Comparison of ENCODE assay signal across 9 mouse cellular contexts in genomic region chr4:109550338-109551150, GRCm38 (mm10). TPM values are rescaled to one million over a fixed set of nuclear protein-coding genes. Genes with fewer than 3 reads are reported as not detected.
DNase-seq lines count a peak whose midpoint lies in the region; ATAC-seq lines count a peak whose summit lies in the region.
"Had no signal": no experiment of that assay in that cellular context is flagged by ENCODE, and none has a peak within 500 bp of the region (broad histone marks: within the 10 kb centered on the region; RNA-seq: fewer than 3 reads in every experiment).

No protein-coding gene starts in this region.

- peak overlapping the region; percentile 31 for H3K4me3 ChIP-seq in heart, embryonic 13.5 days

- H3K27me3 ChIP-seq in heart, embryonic 13.5 days (replicated peaks): no peaks in the 10 kb centered on the region

- H3K27ac ChIP-seq in heart, embryonic 13.5 days (replicated peaks): 0 out of 2 replicates have a peak overlapping the region, but pooled peaks have one; percentile 28

- no peaks in the 10 kb centered on the region for H3K4me1 ChIP-seq in heart, embryonic 13.5 days

- DNase-seq in right cerebral cortex, adult 2 months (ENCODE audit: low spot score in 2 of 2): peak; percentile 3 to 6
- DNase-seq in right cerebral cortex, postnatal 14 days: no peak
- peak; percentile 3 for DNase-seq in layer of hippocampus, adult 11-12 months (ENCODE audit: low spot score)
- no peak for DNase-seq in spleen, postnatal 14 days (ENCODE audit: low spot score in 2 of 2)
- DNase-seq in frontal cortex, postnatal 10 days (ENCODE audit: low spot score in 2 of 2): no peak
- no peak for DNase-seq in embryo, embryonic 9.5 days (ENCODE audit: extremely low spot score)

- WGBS in heart, embryonic 13.5 days: 19% methylated on average over 11 of the region's 11 CpGs

- H3K9me3 ChIP-seq in heart, embryonic 13.5 days: no peaks in the 10 kb centered on the region

- peak overlapping the region; percentile 56 for H3K9ac ChIP-seq in heart, embryonic 13.5 days

- no peaks in the 10 kb centered on the region for H3K36me3 ChIP-seq in heart, embryonic 13.5 days

- H3K4me2 ChIP-seq in heart, embryonic 13.5 days: peak overlapping the region; percentile 58

- no peak for ATAC-seq in heart, embryonic 13.5 days (ENCODE audit: extremely low read depth, insufficient number of reproducible peaks, low FRiP score, low TSS enrichment)
- ATAC-seq in megakaryocyte progenitor cell, adult 5-6 weeks (replicated peaks; ENCODE audit: poor library complexity): peak; percentile 60

RNA-seq across cellular contexts. Expression of gene 4930522H14Rik, which starts 19.4 kb away (rescaled TPM):
- polyA plus RNA-seq in heart, embryonic 13.5 days (2015; fragmentation: Nextera tagmentation; extraction: Ambion mirVana): not detected in 2 replicates
- not detected in 2 replicates for total RNA-seq in megakaryocyte progenitor cell, adult 5-6 weeks (2015)
- not detected in 2 replicates for total RNA-seq in megakaryocyte progenitor cell, adult 5-6 weeks (2017)
- total RNA-seq: left cerebral cortex, postnatal 14 days had no signal

Comparison
In these comparisons a context has a peak if more than half of its experiments do, and no peak if none do; other contexts are left out.
1. DNase-seq: peak in right cerebral cortex, adult 2 months (2 of 2) and layer of hippocampus, adult 11-12 months (single experiment); none in right cerebral cortex, postnatal 14 days (single experiment), spleen, postnatal 14 days (0 of 2), frontal cortex, postnatal 10 days (0 of 2) and embryo, embryonic 9.5 days (single experiment).